Mouse (Mus musculus) cerebral cortex, adult 2 months (tissue): Measurements from ENCODE around the gene Tldc1.

Experiments used
- WGBS: fragments of 180-500 bp; shearing (Covaris S2); methylation state at CpG from one replicate; pipeline ENCODE4 v1.1.7; 2018; 5-methylcytosine and 5-hydroxymethylcytosine counted together

Tldc1 gene

DNA sequence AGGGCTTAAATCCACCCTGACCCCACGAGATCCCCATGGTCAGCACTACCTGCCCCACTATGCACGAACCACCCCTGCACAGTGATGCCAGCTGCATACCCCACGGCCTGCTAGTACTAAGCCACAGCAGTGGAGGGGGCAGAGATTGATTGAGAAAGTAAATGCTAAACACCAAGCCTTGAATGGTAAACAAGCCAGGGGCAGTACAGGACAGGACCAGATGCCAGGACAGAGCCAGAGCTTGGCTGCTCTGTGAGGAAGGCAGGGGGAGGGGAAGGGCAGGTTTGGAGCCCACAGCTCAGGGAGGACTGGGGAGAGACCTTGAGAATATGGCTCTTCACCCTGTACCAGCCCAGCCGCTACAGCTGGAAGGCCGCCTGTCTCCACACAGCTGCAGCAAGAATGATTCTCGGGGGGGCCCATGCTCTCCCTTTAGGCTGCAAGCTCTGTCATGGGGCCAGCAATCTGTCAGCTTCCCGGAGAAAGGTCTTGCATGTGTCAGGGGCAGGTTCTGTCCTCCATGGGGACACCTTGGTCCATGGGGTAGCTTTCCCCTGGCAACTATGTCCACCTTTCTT, 1.5 kb downstream of the Tldc1 start:
- WGBS: 67% methylated on average over 7 of the region's 7 CpGs

DNA sequence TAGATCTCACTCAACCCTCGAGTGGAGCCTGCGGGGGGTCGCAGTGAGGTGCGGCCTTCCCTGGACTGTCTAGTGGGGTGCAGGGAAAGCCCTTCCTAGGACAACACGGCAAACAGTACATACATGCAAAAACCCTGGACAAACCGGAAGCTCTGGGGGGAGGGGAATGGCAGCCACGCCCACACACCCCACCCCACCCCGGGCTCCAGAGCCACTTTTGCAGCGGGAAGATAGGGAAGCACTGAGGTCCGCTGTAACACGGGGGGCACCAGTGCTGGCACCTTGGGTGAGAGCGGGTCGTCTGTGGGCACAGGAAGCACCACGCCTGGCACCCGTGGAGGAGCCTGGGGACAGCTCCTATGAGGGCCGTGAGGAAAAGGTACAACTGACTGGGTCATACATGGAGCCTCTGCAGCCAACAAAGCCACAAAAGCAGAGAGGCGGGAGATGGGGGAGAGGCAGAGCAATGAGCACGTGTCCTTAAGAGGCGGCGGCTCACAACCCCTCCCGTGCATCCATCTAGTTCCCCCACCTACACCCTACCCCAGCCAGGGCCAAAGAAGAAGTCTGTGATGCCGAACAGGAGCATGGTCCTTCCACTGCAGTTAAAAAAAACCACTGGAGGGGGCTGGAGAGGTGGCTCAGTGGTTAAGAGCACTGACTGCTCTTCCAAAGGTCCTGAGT, 12.3 kb downstream of the Tldc1 start:
- 82% methylated on average over 22 of the region's 22 CpGs for WGBS

DNA sequence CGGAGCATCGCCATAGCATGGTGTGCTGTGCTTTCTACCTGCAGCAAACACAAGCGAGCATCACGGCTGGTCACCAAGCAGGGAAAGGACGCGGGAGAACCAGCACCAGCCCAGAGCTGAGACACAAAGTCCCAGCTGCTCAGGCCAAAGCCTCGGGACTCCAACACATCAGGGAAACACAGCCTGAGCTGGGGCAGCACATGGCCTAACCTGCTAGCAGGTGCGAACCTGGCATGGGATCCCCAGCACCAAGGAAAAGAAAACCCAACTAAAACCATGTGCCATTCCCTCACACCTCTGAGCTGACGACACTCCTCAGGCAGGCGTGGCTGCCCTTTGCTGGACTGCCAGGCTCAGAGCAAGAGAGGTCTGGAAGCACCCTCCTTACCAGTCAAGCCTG, 12.9 kb downstream of the Tldc1 start:
- WGBS: 93% methylated on average over 10 of the region's 10 CpGs

DNA sequence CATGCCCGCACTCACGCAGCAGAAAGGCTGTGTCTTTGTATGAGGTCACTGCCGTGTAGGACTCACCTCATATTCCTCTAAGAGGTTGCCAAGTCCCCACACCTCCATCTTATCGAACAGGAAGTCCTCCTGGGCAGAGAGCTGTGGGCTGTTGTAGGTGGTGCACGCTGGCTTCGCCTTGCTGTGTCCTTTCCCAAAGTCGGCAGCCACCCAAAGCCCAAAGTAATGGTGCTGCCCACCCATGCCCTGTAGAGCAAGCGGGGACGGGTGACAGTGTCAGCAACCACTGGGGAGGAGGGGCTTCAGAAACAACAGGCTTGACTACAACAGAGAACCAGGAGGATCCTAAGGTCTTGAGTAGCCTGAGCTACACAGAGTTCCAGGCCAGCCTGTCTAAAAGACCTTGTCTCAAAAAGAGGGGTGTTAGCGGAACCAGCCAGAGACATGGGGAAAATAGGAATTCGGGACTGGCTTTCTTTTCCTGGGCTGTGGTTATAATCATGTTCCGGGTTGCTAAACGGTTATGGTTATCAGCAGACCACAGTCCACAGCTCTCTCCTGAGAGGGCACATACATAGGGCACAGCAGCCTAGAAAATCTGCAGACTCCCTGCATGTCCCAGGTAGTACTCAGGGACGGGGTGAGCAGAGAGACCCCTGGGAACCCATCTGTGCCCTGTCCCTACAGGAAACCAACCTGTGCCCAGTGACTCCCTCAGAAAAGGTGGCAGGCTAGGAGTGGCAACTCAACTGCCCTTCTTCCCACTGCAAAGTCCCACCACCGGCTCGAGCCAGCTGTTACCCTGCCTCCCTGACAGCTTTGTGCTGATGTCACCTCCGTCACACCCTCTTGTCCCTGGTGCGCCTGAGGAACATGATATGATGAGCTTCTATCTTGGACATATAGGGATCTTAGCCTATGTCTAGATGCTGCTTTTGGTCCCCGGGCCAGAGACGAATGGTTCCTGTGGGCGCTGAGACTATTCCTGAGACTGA, 15.7 kb downstream of the Tldc1 start:
- WGBS: 86% methylated on average over 21 of the region's 21 CpGs

DNA sequence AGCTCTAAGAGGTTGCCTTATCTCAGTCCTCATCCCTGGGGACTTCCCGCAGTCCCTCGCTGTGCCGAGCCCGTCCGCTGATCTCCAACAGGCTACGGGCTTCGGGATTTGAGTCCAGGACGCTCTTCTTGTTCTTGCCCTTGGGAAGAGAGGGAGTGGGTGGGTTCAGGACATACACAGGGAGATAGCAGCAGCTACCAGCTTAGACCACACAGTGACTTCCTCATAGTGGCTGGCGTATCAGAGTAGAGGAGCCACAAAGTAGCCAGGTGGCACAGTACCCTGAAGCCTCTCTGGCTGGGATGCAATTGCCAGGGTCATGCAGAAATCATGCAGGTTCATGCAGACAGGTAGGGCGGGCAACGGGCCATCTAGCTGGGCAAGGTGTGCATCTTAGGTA, 16.5 kb downstream of the Tldc1 start:
- WGBS: 95% methylated on average over 11 of the region's 11 CpGs

DNA sequence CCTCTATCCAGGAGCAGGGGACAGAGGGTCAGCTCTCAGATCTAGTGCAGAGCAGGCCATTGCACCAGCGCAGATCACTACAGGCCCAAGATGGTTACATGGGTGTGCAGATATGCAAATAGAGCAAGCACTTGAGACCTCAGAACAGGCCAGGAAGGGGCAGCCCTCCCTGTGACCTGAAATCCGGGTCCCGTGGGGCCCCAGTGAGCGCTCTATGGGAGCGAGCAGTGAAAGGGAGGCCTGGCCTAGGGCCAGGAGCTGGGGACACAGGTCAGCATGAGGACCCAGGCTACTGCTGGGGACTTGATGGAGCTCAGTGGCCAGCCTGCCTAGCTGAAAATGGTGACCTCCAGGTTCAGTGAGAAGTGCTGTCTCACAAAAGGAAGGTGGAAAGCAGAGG, 21.7 kb downstream of the Tldc1 start:
- 72% methylated on average over 5 of the region's 5 CpGs for WGBS

DNA sequence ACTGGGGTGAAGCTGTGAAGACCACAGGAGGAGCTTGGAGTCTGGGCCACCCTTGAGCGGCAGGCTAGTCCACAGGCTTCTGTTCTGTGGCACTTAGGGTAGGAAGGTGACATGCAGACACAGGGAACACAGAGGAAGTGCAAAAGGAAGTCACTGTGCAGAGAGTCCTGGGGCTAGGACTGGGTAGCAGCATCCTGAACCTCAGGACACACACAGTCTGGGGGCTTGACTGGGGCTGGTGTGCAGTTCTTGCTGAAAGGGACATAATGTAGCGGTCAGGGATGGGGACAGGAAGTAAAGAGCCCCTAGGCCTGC, 22.1 kb downstream of the Tldc1 start:
- WGBS: 83% methylated on average over 2 of the region's 2 CpGs

DNA sequence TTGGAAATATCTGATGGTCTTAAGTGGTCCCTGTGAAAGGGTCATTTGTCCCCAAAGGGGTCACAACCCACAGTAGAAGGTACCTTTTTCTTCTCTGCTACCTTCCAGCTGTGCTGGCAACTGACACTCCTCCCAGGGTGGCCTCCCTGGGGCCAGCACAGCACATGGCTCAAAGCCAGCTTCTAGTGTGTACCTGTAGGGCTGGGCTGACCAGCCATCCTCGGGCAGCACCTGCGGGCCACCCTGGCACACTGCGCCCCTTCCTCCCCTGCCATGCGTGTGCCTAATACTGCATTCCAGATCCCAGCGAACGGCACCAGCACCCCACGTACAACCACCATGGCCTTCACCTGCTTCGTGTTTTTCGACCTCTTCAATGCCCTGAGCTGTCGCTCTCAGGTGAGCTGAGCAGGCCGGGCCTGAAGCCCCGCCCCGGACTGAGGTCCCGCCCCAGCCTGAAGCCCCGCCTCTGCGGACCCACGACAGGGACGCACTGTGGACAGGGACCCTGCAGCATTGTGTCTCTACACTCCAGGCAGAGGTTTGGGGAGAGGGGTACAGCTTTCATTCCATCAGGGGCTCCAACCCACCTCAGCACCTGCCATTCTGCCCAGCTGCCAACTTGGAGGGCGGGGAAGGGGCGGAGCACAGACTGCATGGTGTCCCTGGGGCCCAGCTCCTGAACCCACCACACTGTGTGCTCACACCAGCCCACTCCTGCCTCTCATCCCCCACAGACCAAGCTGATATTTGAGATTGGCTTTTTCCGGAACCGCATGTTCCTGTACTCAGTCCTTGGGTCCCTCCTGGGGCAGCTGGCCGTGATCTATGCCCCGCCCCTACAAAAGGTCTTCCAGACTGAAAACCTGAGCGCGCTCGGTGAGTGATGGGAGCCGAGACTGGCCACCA, 22.7 kb downstream of the Tldc1 start:
- WGBS: 25% methylated on average over 28 of the region's 28 CpGs

DNA sequence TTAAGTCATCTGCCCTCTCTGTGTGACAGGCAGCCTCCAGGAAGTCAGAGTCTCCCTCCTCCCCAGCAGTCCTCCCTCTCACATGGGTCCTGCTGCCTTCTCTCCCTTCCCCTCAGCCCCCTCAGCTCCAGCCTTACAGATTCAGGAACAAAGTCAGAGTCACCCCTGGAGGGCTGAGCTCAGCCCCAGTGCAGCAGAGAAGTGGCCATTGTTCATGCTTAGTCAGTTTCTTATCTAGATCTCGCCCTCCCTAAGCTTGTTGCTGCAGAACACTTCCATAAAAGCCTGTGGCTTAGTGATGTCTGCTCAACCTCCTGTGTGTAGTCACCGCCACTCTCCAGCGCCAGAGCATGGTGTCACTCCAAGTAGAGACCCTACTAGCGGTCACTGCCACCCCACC, 33.6 kb downstream of the Tldc1 start:
- WGBS: 88% methylated on average over 4 of the region's 4 CpGs

DNA sequence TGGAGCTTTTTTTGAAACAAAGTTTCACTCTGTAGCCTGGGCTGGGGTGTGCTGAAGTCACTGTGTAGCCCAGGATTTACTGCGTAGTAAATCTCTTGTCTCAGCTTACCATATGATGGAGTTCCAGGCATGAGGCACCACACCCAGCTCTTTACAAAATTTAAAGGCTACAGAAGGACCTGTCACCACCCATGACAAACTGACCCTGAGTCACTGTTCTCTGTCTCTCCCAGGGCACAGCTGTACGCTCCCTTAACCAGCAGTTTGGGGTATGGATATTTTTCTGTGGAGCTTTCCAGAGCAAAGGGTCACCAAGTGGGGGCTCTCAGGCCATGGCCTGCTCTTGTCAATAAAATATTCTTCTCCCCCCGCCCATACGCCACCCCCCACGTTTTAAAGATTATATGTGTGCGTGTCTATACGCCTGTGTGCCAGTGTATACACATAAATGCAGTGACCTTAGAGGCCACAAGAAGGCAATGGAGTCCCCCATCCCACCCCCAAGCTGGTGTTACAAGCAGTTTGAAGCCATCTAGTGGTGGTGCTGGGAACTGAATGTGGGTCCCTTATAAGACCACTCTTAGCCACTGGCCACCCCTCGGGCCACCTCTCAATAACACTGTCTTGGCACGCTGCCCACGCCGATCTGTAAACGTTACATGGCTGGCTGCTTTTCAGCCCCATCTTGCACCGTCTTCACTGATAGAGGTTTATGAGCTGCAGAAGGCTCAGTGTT, 34.8 kb downstream of the Tldc1 start:
- 52% methylated on average over 13 of the region's 13 CpGs for WGBS

DNA sequence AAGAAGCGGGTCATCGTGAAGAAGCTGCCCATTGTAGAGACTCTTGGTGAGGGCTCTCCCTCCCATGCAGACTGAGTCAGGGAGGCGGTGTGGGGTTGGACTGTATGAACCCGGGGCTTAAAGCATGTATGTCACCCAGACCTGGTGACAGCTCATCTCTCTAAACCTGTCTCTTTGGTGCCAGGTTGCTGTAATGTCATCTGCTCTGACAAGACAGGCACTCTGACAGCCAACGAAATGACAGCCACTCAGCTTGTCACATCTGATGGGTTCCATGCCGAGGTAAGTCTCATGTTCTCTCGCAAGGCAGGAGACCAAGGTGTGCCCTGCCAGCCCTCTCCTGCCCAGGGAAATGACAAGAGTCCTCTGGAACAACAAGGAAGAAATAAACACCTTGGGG, 35.8 kb downstream of the Tldc1 start:
- WGBS: 78% methylated on average over 7 of the region's 7 CpGs

DNA sequence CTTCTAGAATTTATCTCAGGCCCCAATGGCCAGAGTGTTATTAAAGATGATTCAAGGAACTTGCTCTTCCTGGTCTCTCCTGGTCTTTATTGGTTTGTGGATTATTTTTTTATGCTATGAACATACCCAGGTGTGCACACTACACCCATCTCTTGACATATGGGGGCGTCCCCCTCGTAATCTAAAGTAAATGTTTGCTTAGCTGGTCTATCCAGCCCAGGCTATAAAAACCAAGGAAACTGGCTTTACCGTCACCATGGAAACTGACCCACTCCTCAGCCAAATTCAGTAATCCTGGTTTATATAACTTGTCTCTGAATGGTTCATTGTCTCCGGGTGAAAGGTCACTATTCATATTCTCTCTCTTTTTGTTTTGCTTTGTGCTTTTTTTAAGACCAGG, 37.6 kb downstream of the Tldc1 start:
- 61% methylated on average over 4 of the region's 4 CpGs for WGBS

DNA sequence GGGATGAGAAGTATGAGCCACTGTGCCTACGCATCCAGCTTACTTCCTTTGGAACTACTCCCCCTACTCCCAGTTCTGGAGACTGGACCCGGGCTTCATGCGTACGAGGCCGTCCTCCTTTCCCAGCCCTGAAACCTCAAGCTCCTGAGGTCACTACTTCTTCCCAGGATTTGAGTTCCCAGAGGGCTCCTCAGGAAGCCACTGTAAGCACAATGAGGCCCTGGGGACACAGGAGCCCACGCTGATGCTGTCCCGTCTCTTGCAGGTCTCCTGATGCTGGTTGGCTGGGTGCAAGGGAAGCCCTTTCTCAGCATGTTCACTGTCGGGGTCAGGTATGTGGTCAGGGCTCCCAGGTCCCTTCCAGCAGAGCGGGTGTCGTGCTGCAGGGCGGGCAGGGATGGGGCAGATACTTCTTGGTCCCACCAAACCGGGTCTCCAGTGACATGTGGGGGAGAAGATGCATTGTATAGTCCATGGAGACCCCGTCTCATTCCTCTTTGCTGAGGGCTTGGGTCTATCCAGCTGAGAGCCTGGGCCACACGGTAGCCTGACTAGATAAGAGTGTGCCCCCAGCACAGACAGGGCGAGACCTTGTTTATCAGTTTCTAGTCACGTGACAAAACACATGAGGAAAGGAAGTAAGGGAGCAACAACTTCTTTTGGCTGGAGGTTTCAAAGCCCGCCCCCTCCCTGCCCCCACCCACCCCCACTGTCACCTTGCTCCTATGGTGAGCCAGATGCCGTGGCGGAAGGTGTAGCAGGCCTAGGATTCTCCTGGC, 39.9 kb downstream of the Tldc1 start:
- 91% methylated on average over 19 of the region's 19 CpGs for WGBS

DNA sequence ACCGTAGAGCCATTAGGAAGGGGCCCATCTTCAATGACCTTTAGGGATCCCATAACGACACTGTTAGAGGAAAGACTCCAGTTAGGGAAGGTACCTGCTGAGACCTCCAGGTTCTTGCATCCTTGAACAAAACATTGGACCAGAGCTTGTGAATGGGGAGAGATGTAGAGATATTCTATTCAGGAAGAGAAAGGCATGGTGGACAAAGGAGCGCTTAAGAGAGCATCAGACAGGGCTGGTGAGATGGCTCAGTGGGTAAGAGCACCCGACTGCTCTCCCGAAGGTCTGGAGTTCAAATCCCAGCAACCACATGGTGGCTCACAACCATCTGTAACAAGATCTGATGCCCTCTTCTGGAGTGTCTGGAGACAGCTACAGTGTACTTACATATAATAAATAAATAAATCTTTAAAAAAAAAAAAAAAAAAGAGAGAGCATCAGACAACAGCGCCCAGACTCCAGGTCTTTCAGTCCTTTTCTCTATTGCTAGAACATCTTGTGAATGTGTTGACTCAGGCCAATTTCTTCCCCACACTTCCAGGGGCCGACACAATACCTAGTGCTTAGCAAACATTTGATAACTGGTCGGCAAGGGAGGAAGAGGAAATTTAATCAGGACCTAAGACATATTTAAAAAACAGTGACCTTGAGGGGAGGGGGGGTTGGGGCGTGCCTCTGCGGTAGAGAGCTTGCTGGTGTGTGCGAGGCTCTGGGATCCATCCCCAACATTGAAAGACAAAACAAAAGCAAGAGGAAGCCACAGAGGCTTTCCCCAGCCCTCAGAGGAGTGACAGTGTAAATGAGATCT, 40.9 kb downstream of the Tldc1 start:
- WGBS: 86% methylated on average over 11 of the region's 11 CpGs

DNA sequence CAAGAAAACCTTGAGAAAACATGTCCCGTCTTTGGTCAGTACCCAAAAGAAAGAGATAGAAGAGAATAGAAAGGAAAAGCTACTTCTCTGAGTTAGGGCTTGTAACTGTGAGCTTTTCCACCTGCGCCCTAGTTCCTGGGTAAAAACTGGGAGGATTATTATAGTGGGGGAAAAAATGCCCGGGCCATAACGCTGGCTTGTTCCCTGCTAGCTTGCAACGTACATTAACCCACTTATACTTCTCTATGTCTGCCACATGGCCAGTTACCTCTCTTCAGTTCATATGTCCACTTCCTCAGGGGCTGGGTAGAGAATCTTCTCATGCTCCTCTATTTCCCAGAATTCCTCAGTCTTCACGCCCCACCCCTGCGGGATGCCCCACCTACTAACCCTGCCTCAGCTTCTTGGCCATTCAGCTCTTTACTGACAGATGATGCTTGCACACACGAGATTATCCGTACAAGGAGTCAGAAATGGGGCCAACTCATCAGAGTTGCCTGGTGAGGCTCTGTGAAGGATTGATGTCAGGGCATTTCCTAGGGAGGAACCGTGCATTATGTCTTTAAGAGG, 41.8 kb downstream of the Tldc1 start:
- WGBS: 88% methylated on average over 10 of the region's 10 CpGs

DNA sequence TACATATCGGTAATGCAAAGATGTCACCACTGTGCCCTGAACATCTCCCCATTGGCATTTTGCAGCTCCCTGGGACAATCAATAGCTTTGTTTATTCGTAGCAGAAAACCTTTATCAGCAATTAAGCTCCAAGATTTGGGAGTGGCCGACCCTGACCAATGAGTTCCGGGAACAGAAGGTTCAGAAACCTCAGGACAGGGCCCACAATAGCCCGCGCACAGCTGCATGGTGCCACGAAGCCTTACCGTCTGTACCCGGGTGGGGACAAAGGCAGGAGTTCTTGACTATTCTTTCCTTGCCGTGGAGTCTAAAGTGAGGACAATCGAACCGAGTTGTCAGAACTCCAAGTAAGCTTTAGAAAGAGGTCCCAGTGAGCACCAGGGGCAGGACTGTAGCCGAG, 46.1 kb downstream of the Tldc1 start:
- WGBS: 83% methylated on average over 13 of the region's 13 CpGs

DNA sequence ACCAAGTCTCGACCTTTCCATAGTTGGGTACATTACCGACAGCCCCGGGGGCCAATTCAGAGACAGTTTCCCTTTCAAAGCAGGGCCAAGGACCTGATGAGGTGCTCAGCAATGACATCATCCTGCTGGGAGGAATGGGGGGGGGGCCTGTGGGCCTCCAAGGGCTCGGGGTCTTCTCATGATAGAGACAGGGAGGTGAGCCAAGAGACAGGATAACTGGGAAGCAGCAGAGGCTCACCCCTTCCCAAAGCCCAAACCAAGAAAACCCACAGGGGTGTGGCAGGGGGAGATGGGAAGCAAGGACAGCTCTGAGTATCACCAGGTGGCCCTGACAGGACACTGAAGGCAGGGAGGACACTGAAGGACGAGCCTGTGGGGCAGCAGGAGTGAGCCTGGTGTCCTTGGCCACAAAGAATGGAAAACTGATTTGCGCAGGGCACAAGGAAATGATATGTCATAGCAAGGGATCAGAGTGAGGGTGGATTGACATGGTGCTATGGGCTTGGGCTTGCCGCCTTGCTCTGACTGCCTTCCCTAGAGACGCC, 49.8 kb downstream of the Tldc1 start:
- WGBS: 83% methylated on average over 8 of the region's 8 CpGs

DNA sequence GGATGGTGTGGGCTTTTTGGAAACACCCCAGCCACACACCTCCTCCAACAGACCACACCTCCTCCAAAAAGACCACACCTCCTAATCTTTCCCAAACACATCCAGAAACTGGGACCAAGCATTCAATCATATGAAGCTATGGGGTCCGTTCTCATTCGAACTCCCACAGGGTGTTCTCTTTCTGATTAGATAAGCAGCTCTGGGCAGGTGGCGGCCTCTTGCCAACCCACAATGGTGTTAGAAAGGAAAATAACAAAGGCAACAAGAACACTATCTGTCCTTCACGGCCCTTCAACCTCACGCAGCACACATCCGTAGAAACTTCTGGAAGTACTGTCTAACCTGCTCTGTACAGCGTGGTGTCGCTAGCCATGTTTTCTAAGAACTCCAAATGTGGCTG, 51.1 kb downstream of the Tldc1 start:
- WGBS: 89% methylated on average over 8 of the region's 8 CpGs

DNA sequence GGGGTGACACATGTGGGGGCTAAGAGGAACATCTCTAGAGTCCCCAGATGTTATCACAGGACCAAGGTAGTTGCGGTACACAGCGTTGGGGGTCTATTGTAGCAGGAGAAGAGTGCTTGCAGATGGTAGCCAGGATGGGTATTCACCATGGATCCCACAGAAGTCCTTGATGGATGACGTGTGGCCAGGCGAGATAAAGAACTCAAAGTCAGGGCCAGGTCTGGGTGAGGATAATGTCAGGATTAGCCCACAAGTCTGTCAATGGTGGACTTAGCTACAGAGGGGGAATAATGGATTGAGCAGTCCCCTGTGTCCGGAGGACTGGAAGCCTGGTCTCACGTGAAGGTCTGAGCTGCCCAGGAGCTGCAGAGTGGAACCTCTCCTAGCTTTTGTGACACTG, 53.6 kb downstream of the Tldc1 start:
- 88% methylated on average over 6 of the region's 6 CpGs for WGBS
